Mouse (Mus musculus) lung, postnatal 0 days (tissue): ENCODE data around the gene Six2.

Source experiments
- CTCF ChIP-seq: IDR thresholded peaks from 2 replicates; pipeline ENCODE4 v1.5.1; 2016; ENCODE audit warnings: antibody characterized with exemption, mild to moderate bottlenecking
- EP300 ChIP-seq: IDR thresholded peaks from 2 replicates; pipeline ENCODE4 v1.6.1; 2016; ENCODE audit warnings: antibody characterized with exemption, mild to moderate bottlenecking, control low read depth

GRCm38 (mm10) chr17:85690323-85690968, 2.4 kb upstream of the Six2 start:
- TF ChIP-seq CTCF: no peak
- TF ChIP-seq EP300: no peak
